Mouse (Mus musculus): Measurements from ENCODE around the gene Serpinb9. TPM values are rescaled to one million over a fixed set of nuclear protein-coding genes. Genes with fewer than 3 reads are reported as not detected.
A peak's percentile ranks its signal among the peaks of the same experiment; 100 is the strongest.
"Not testable (repeated sequence)": the region's sequence is repeated elsewhere in the genome, so short reads cannot be mapped to it uniquely, and the experiment has no call there.

The Serpinb9 gene
- 8.6 and 11.4 TPM in 2 replicates for polyA plus RNA-seq (2012; rRNA removed)

DNA sequence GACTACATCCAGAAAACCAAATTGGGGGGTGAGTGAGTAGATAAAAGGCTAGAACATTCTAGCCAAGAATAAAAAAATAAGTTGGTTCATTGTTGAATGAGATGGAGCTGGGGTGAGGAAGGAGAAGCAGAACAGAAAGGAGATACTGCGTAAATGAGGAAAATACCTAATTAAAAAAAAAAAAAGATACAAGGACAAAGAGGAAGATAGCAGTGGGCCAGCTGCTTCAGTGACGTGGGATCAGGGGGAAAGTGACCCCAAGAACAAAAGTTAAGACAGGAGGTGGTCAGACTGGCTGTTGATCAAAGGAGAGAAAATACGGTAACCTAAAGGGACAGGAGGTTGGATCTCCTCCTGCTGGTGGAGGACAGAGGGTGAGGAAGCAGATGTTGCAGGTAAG is at the start of gene Serpinb9:
Gene Serpinb9 (plus strand): TSS at position 301 of the 400 bp plus-strand sequence.
- DNase-seq, result no peak
- H3K4me3 ChIP-seq (ENCODE audit: control insufficient read depth, insufficient read depth, low read length), result peak within 1 kb of the TSS; percentile 40
- whole genome bisulfite sequencing, result 66% methylated on average over 3 of the region's 3 CpGs
- peak within 1 kb of the TSS; percentile 80 for H3K27ac ChIP-seq (ENCODE audit: control insufficient read depth, insufficient read depth, low read length)
- H3K27me3 ChIP-seq (ENCODE audit: control insufficient read depth, insufficient read depth, low read length), result no peaks in the 10 kb centered on the region
- TF ChIP-seq CTCF (IDR thresholded peaks at IDR 0.05; ENCODE audit: borderline replicate concordance, control insufficient read depth, extremely low read depth, insufficient read depth, low read length, poor library complexity), result no peak
- H3K36me3 ChIP-seq (ENCODE audit: control insufficient read depth, insufficient read depth, low read length), result no peaks in the 10 kb centered on the region
- H3K4me1 ChIP-seq (replicated peaks; ENCODE audit: control insufficient read depth, insufficient read depth, low read length), result peaks cover 5% of the 10 kb centered on the region

DNA sequence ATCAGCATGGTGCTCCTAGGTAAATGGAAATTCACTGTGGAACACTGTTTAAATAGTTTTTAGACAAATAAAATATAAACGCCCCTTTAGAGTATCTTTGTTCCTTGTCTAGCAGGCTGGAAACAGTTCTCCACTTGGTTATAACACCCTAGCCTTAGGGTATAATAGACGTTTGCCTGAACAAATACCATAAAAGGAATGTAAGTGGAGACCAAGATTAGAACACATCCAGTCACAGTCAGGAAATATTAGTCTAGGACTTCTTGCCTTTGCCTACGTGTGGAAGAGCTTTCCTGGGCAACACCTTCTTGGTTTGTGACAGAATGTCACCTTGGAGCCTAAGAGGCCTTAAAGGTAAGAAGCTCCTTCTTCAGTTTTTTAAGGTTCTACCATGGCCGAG is 46.5 kb upstream of the Serpinb9 start:
- DNase-seq, result no peak
- H3K4me1 ChIP-seq (replicated peaks; ENCODE audit: control insufficient read depth, insufficient read depth, low read length), result no peaks in the 10 kb centered on the region
- 89% methylated on average over 4 of the region's 4 CpGs for WGBS
- H3K27me3 ChIP-seq (ENCODE audit: control insufficient read depth, insufficient read depth, low read length), result no peaks in the 10 kb centered on the region
- no peaks in the 10 kb centered on the region for H3K36me3 ChIP-seq (ENCODE audit: control insufficient read depth, insufficient read depth, low read length)
- no peak overlapping the region for H3K27ac ChIP-seq (ENCODE audit: control insufficient read depth, insufficient read depth, low read length)
- H3K4me3 ChIP-seq (ENCODE audit: control insufficient read depth, insufficient read depth, low read length), result no peak overlapping the region
- TF ChIP-seq CTCF (IDR thresholded peaks at IDR 0.05; ENCODE audit: borderline replicate concordance, control insufficient read depth, extremely low read depth, insufficient read depth, low read length, poor library complexity) (no peak), POLR2A (IDR thresholded peaks at IDR 0.05; ENCODE audit: control insufficient read depth, extremely low read depth, insufficient read depth, low read length, poor library complexity) (no peak)

DNA sequence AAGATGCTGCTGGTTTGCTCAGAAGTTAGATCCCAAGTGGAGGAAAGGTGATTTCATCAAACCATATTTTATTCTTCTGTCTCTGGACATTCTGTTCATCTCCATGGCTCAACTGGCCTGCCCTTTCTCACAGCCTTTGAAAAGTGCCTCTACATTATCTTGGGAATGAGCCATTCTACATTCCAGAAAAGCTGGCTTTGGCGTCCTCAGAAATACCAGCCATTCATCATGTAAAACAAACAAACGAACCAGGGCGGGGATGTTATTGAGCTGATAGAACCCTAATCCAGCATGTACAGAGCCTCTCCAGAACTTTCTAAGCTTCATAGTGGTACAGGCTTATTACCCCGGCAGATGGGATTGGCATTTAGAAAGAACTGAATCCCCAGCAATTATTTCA is 45.1 kb upstream of the Serpinb9 start:
- WGBS, result 94% methylated on average over 4 of the region's 4 CpGs
- H3K4me1 ChIP-seq (replicated peaks; ENCODE audit: control insufficient read depth, insufficient read depth, low read length), result no peaks in the 10 kb centered on the region
- H3K4me3 ChIP-seq (ENCODE audit: control insufficient read depth, insufficient read depth, low read length), result no peak overlapping the region
- H3K27ac ChIP-seq (ENCODE audit: control insufficient read depth, insufficient read depth, low read length), result no peak overlapping the region
- DNase-seq, result no peak
- no peaks in the 10 kb centered on the region for H3K36me3 ChIP-seq (ENCODE audit: control insufficient read depth, insufficient read depth, low read length)
- H3K27me3 ChIP-seq (ENCODE audit: control insufficient read depth, insufficient read depth, low read length), result no peaks in the 10 kb centered on the region
- TF ChIP-seq CTCF (IDR thresholded peaks at IDR 0.05; ENCODE audit: borderline replicate concordance, control insufficient read depth, extremely low read depth, insufficient read depth, low read length, poor library complexity) (no peak), POLR2A (IDR thresholded peaks at IDR 0.05; ENCODE audit: control insufficient read depth, extremely low read depth, insufficient read depth, low read length, poor library complexity) (no peak)

DNA sequence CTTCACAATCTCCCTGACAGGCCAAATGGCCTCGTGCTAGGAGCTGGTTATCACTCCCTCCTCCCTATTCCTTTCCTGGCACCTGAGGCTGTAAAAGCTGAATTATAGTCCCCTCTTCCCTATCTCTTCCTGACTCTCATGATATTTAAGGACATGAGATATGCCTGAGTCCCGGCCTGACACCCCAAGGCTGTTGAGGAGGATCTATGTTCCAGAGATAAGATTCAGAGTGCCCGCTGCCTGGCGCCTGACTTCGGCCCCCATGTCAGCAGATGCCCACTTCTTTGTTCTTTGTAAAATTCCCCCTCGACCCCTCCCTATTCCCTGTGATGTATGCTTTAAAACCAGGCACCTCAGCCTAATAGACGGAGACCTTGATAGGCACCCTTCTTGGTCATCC is 44.5 kb upstream of the Serpinb9 start:
- not testable (repeated sequence) for H3K27me3 ChIP-seq (ENCODE audit: control insufficient read depth, insufficient read depth, low read length); H3K4me1 ChIP-seq (replicated peaks; ENCODE audit: control insufficient read depth, insufficient read depth, low read length); DNase-seq; H3K4me3 ChIP-seq (ENCODE audit: control insufficient read depth, insufficient read depth, low read length); H3K36me3 ChIP-seq (ENCODE audit: control insufficient read depth, insufficient read depth, low read length); H3K27ac ChIP-seq (ENCODE audit: control insufficient read depth, insufficient read depth, low read length)
- 94% methylated on average over 7 of the region's 7 CpGs for WGBS

DNA sequence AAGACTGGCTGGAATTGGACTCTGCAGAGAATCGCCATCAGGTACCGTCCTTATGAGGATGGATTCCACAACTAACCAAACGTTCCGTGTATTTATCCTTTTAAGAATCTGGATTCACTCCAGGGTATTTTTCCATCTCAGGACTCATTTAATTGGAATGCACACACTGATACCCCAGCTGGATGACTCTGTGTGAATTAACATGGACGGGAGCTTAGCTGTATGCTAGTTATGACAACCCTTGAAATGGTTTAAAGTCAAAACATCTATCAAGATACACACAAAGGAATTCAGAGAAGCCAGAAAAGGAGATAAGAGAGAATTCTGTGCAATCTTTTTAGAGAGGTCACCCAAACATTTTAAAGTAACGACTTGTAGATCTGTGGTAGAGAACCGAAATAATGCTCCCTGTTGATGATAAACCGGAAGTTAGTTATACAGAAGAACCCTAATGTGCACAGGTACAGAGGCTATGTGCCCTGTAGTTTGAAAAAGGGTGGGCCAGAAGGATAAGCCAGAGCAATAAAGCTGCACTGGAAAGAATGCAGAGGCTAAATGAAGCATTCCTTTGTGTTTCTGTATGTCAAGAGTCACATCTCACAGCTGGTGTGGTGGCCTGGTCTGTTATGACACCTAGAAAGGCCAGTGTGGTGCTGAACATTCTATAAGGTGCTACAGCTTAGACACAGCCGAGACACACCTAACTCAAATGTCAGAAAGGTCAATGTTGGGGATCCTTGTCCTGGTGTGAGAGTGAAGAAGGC is 38.9 kb upstream of the Serpinb9 start:
- TF ChIP-seq CTCF (IDR thresholded peaks at IDR 0.05; ENCODE audit: borderline replicate concordance, control insufficient read depth, extremely low read depth, insufficient read depth, low read length, poor library complexity) (no peak), POLR2A (IDR thresholded peaks at IDR 0.05; ENCODE audit: control insufficient read depth, extremely low read depth, insufficient read depth, low read length, poor library complexity) (no peak)
- DNase-seq, result no peak
- WGBS, result 93% methylated on average over 9 of the region's 9 CpGs
- H3K27me3 ChIP-seq (ENCODE audit: control insufficient read depth, insufficient read depth, low read length), result no peaks in the 10 kb centered on the region
- no peaks in the 10 kb centered on the region for H3K36me3 ChIP-seq (ENCODE audit: control insufficient read depth, insufficient read depth, low read length)
- H3K4me1 ChIP-seq (replicated peaks; ENCODE audit: control insufficient read depth, insufficient read depth, low read length), result peaks cover 7% of the 10 kb centered on the region
- H3K4me3 ChIP-seq (ENCODE audit: control insufficient read depth, insufficient read depth, low read length), result no peak overlapping the region
- no peak overlapping the region for H3K27ac ChIP-seq (ENCODE audit: control insufficient read depth, insufficient read depth, low read length)

DNA sequence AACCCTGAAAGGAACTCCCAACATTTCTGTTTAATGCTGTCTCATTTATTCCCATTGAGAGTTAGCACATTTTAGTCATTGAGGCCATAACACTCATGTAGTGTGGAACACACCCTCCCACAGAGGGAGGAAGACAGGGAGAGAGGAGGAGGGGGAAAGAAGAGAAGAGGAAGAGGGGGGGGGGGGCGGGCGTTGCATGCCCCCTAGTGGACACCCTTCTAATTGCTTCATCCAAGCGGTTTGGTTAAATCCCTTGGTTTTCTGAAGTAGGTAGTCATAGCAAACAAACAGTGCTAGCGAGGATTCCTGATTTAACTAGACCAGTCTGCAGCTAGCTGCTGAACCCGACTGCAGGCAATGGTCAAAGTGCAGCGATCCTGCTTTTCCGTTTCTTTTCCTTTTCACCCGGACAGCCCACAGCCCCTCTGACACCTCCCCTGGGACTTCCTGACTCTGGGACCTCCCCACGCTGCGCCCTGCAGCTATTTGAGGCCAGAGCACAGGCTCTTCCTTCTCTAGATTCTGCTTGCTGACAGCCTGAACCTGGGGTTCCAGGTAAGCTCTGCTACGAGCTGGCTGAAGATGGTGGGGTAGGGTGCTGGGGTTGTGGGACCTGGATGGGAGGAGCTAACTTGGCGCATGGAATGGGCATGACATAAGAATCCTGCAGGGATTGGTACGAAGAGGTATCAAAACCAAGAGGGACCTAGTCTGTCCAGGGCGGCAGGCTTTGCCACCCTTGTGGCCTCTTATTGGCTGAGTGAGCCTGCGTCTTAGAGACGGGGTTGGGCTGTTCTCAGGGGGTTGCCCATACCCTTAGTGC is 37.9 kb upstream of the Serpinb9 start, which contains the start of gene Serpinb6b:
Gene Serpinb6b (plus strand): TSS at position 221 of the 823 bp plus-strand sequence.
- peak; percentile 58 for DNase-seq
- H3K27me3 ChIP-seq (ENCODE audit: control insufficient read depth, insufficient read depth, low read length), result no peaks in the 10 kb centered on the region

More for the DNA sequence above, 37.9 kb upstream of the Serpinb9 start, which contains the start of gene Serpinb6b:
- TF ChIP-seq CTCF (IDR thresholded peaks at IDR 0.05; ENCODE audit: borderline replicate concordance, control insufficient read depth, extremely low read depth, insufficient read depth, low read length, poor library complexity) (peak; percentile 36; the same call in 1 of the 2 replicates), POLR2A (IDR thresholded peaks at IDR 0.05; ENCODE audit: control insufficient read depth, extremely low read depth, insufficient read depth, low read length, poor library complexity) (no peak)
- WGBS, result 2% methylated on average over 16 of the region's 16 CpGs
- peak within 1 kb of the TSS; percentile 41 for H3K27ac ChIP-seq (ENCODE audit: control insufficient read depth, insufficient read depth, low read length)
- peak within 1 kb of the TSS; percentile 57 for H3K4me3 ChIP-seq (ENCODE audit: control insufficient read depth, insufficient read depth, low read length)
- no peaks in the 10 kb centered on the region for H3K36me3 ChIP-seq (ENCODE audit: control insufficient read depth, insufficient read depth, low read length)
- peaks cover 7% of the 10 kb centered on the region for H3K4me1 ChIP-seq (replicated peaks; ENCODE audit: control insufficient read depth, insufficient read depth, low read length)
